Mouse (Mus musculus) gastrocnemius, postnatal 4 days (tissue): ENCODE measurements around the gene Nckap5. TPM values are rescaled to one million over a fixed set of nuclear protein-coding genes. Genes with fewer than 3 reads are reported as not detected.

Source experiments
- DNase-seq, 2 experiments: peaks; one replicate each; pipeline ENCODE4 v3.0.0; 2021 to 2022; ENCODE audit warnings: low spot score in 2 of 2, mixed read lengths in 2 of 2
- total RNA-seq, 2 experiments: library from RNA; stranded (reverse); gene quantifications; 2 replicates each; pipeline ENCODE4 v1.2.3; 2021

The Nckap5 gene
- total RNA-seq, 2 experiments from 2014 or later: 6.7 to 7.5 TPM

- peak in 1 of 2 experiments; percentile 36 for DNase-seq
These were observed 422.7 kb downstream of the Nckap5 start for GRCm38 (mm10) chr1:126407886-126408285.

- DNase-seq: no peak
These were observed 425.1 kb downstream of the Nckap5 start for GRCm38 (mm10) chr1:126405543-126405942.

GRCm38 (mm10) chr1:126403970-126404369 is 426.6 kb downstream of the Nckap5 start:
- DNase-seq: no peak

- DNase-seq: no peak
These were observed 439.4 kb downstream of the Nckap5 start for GRCm38 (mm10) chr1:126391204-126391603.

- DNase-seq: no peak
These were observed 453.1 kb downstream of the Nckap5 start for GRCm38 (mm10) chr1:126377339-126377980.

- no peak for DNase-seq
These were observed 463.9 kb downstream of the Nckap5 start for GRCm38 (mm10) chr1:126366736-126367135.

- no peak for DNase-seq
These were observed 466.0 kb downstream of the Nckap5 start for GRCm38 (mm10) chr1:126364556-126364955.

GRCm38 (mm10) chr1:126360531-126361220 is 469.9 kb downstream of the Nckap5 start:
- DNase-seq: no peak

GRCm38 (mm10) chr1:126360111-126360510 is 470.5 kb downstream of the Nckap5 start:
- no peak for DNase-seq

GRCm38 (mm10) chr1:126341806-126342205 is 488.8 kb downstream of the Nckap5 start:
- no peak for DNase-seq

GRCm38 (mm10) chr1:126339250-126339649 is 491.3 kb downstream of the Nckap5 start:
- no peak for DNase-seq

GRCm38 (mm10) chr1:126334202-126334601 is 496.4 kb downstream of the Nckap5 start:
- no peak for DNase-seq

GRCm38 (mm10) chr1:126332026-126332425 is 498.6 kb downstream of the Nckap5 start:
- DNase-seq: no peak

- DNase-seq: no peak
These were observed 509.9 kb downstream of the Nckap5 start for GRCm38 (mm10) chr1:126320696-126321095.

- no peak for DNase-seq
These were observed 512.6 kb downstream of the Nckap5 start for GRCm38 (mm10) chr1:126317874-126318607.

GRCm38 (mm10) chr1:126317345-126317744 is 513.3 kb downstream of the Nckap5 start:
- DNase-seq: no peak

GRCm38 (mm10) chr1:126316866-126317265 is 513.7 kb downstream of the Nckap5 start:
- DNase-seq: peak in 1 of 2 experiments; percentile 9

- DNase-seq: no peak
These were observed 529.5 kb downstream of the Nckap5 start for GRCm38 (mm10) chr1:126301129-126301528.

- no peak for DNase-seq
These were observed 565.7 kb downstream of the Nckap5 start for GRCm38 (mm10) chr1:126264931-126265330.

- no peak for DNase-seq
These were observed 576.2 kb downstream of the Nckap5 start for GRCm38 (mm10) chr1:126254364-126254763.

GRCm38 (mm10) chr1:126253934-126254333 is 576.7 kb downstream of the Nckap5 start:
- DNase-seq: no peak

- DNase-seq: no peak
These were observed 597.4 kb downstream of the Nckap5 start for GRCm38 (mm10) chr1:126233196-126233595.
